Mouse (Mus musculus) gastrocnemius, postnatal 14 days (tissue): Measurements from ENCODE around the gene Exosc2. TPM values are rescaled to one million over a fixed set of nuclear protein-coding genes. Genes with fewer than 3 reads are reported as not detected.

Source experiments
- DNase-seq: peaks from one replicate; pipeline ENCODE4 v3.0.0; 2021; ENCODE audit warnings: mixed read lengths
- intact Hi-C: fragments of 180-260 bp; cut with DNase I; formaldehyde crosslinking; loops from one replicate; pipeline ENCODE4 v1.15.1; 2025; ENCODE audit warnings: low total_unique reads
- long read RNA-seq, 2 experiments: library from polyadenylated mRNA; stranded (forward); transcript quantifications; one replicate each; pipeline ENCODE4 v2.0.0; 2021
- total RNA-seq, 2 experiments: library from RNA; stranded (reverse); gene quantifications; 2 replicates each; pipeline ENCODE4 v1.2.3; 2021

Gene Exosc2
- total RNA-seq, result 1 to 10 TPM; 7.8 to 8.5 TPM
- long read RNA-seq, experiment 1, transcript Exosc2-201 (9 exons, 1,686 nt), result major isoform, 6 of 6 reads
- long read RNA-seq, experiment 1, partial matches to known transcripts, result 0 of 6 reads
- long read RNA-seq, experiment 1, other reads (novel, unspliced or antisense), result 0 of 6 reads
- long read RNA-seq, experiment 2, transcript Exosc2-201 (9 exons, 1,686 nt), result major isoform, 12 of 14 reads
- long read RNA-seq, experiment 2, partial matches to known transcripts, result 0 of 14 reads
- long read RNA-seq, experiment 2, other reads (novel, unspliced or antisense), result 1 of 14 reads

DNA sequence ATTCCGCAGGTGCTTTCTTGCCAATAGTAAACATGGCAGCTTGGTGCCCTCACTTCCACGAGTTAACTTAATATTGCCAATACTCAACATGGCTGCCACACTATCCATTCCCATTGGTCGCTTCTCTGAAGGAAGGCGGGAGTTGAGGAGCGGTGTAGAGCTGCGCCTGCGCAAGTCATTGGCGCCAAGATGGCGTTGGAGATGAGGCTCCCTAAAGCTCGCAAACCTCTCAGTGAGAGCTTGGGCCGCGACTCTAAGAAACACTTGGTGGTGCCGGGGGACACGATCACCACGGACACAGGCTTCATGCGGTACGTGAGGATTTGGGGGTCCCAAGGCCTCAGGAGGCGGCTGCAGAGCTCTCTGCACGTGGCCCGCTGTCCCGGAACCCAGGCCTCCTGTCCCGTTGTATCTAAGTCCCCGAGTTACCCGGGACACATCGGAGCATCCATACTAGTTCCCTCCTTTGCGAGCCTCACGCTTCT, at the start of gene Exosc2:
Gene Exosc2 (plus strand): TSS at position 165 of the 485 bp plus-strand sequence.
- DNase-seq, result peak; percentile 88
- intact Hi-C loops, result no loop called here

DNA sequence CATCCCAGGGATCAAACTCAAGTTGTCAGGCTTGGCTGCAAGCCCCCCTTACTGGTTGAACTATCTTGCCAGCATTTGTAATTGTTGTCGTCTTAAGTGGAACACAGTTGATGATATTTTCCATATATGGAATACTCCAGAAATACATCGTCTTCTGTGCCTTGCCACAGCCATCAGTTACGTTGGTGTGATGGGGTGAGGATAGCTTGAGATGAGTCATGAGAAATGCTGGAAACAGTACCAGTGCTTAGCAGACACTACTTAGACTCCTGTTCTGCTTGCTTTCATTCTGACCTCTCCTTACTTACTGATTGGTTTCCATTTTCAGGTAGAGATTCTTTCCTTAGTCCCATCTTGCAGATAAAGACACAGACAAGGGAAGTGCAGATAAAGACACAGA, 37.0 kb upstream of the Exosc2 start:
- no peak for DNase-seq
- intact Hi-C loops, result no loop called here

DNA sequence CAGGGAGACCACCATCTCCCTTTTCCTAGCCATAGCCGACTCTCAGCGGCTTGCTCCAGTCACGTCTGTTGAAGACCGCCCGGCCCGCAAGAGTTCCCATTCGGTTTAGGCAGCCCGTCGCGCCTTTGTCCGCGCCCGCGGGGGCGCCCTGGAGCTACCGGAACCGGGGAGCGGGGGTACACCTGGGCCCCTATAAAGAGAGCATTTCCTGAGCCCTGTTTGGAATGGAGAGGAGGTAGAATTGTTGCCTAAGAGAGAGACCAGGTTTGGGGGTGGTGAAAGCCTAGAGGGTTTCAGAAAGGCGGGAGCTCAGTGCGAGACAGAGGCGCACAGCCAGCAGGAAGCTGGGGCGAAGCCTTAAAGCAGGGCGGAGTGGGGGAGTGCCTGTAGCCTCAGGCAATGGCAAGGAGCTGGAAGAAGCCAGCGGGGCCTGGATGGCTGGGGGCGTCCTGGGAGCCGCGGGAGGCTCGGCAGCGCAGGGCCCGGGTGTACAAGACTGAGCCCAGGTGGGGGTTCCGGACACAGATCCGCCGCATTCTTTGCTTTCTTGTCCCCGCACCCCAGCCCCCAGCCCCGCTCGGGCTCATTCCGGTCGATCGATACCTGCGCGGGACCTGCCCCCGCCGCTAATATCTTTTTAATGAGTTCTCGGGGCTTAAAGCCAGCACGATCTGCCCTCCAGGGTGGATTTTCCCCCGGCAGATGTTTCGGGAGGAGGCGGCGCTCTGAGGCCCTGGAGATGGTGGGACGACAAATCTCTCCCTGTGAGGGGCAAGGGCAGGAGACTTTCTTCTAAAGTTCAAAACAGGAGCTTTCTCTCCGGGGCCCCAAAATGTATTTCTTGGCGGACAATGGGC, 35.0 kb upstream of the Exosc2 start:
- intact Hi-C loops, result no loop called here
- no peak for DNase-seq

DNA sequence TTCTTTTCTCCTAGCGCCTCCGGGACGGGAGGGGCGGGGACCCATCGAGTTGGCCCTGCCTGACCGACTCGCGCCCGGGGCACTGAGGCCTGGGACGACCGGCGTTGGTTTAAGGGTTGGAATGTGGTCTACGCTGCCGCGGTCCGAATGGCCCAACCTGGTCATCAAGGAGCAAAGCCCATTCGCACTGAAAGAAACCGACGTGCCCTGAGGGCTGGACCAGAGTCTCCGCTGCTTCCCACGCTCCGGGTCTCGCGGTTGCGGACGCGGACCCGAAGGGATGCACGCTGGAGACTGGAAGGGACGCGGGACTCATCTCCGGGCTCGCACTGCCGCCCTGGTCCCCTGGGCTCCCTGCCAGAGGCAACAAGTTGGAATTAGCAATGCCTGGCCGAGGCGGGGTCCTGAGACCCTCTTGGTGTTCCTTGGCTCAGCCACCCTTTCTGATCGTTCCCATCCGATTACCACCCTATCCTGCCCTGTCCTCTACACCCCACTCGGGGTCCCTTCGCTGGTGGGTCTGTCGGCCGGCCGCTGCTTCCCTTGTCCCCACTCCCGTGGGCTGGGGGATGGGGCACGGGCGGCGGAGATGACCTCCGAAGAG, 34.3 kb upstream of the Exosc2 start:
- no peak for DNase-seq
- intact Hi-C loops, result no loop called here

DNA sequence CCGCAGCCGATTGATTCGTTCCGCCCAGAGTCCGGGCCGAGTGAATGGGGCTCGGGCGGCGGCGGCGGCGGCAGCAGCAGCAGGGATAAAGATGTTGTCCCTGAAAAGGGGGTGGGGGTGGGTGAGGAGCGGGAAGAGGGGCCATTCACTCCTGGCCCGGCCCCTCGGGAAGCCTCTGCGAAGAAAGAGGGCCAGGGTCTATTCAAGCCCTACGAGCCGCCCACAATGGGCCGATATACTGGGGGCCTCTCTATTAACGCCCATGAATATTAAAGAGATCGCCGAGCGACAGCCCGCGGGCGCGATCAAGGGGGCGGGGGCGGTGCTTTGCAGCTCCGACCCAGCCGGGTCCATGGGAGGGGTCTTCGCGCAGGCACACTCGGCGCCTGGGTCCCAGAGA, 33.8 kb upstream of the Exosc2 start:
- no peak for DNase-seq
- intact Hi-C loops, result no loop called here

DNA sequence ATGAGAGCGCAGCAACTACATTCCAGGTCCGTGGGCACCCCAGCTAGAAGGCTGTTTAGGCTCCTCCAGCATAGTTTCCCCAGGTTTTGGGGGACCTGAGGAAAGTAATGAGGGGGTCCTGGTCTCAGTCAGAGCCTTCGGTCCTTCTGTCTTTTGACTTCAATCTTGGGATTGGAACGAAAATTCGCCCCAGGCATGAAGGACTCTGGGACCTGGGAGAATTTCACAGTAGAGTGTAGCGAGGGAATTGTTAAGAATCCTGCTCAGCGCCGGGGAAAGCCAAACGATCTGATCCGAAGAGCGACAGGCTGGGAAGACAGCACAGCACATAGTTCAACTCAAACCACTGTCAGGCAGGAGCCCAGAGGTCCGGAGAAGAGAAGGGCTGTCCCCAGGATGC, 33.2 kb upstream of the Exosc2 start:
- intact Hi-C loops, result no loop called here
- DNase-seq, result no peak

DNA sequence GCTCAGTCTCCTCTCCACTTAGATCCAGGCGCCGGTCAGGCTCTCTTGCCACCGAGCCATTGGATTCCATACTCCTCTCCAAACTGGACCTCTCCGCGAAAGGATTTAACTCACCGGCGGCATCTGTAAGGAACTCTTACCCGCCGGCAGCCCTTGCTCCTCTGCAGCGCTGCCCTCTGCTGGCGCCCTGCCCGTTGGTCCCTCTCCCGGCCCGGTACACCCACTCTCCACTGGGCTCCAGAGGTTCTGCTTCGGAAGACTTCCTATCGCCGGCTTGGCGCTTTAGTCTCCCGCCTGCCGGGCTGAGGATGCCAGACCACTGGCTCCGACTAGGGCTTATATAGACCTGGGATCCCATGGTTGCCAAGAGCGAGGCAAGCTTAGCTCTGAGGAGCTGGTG, 32.7 kb upstream of the Exosc2 start:
- DNase-seq, result no peak
- intact Hi-C loops, result no loop called here

DNA sequence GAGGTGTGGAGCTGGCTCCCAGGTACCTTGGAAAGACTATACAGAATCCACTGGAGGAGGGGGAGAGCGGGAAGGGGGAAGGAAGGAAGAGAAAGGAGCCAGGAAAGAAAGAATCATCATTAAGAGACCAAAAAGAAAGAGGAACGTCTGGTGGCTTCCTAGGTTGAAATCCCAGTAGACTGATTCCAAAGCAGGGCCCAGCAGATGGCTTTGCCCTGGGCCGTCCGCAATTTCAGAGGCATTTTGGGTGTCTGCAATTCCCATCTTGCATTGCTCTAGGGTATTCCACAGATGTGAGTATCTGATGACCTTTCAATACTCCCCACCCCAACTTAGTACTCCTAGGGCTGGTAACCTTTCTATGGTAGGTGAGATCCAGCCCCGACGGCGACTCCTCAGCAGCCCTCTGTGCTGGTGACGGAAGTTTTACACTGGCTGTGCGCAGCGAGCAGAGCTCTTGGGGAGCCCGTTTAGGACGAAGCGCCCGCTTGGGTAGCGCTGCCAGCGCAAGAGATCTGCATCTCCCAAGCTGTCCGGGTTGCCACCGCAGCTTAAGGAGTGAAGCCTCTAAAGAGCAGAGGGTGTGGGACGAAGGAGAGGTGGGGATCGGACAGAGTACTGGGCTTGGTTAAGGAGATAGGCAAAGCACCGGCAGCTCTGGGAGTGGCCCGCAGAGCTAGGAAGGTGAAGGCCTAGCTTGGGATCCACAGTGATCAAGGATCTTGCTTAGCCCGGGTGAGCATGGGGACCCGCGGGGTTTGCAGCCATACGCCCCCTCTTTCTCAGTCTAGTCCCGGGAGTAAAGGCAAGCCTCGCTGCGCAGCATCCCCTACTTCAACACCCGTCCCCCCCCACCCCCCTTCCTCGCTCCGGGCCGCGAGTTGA, 31.7 kb upstream of the Exosc2 start:
- intact Hi-C loops, result no loop called here
- no peak for DNase-seq

DNA sequence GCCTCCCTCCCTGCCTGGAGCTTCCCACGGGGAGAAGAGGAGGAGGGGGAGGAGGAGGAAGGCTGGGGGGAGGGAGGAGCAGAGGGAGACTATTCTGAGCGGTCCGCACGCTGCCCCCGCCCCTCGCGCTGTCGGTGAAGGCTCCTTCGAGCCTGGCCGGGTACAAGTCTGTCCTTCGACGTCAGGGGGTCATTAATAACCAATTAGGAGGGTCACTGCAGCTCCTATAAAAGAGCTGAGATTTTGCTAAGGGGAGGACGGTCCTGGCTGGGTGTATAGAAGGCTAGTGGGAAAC, 31.1 kb upstream of the Exosc2 start:
- no peak for DNase-seq
- intact Hi-C loops, result no loop called here

DNA sequence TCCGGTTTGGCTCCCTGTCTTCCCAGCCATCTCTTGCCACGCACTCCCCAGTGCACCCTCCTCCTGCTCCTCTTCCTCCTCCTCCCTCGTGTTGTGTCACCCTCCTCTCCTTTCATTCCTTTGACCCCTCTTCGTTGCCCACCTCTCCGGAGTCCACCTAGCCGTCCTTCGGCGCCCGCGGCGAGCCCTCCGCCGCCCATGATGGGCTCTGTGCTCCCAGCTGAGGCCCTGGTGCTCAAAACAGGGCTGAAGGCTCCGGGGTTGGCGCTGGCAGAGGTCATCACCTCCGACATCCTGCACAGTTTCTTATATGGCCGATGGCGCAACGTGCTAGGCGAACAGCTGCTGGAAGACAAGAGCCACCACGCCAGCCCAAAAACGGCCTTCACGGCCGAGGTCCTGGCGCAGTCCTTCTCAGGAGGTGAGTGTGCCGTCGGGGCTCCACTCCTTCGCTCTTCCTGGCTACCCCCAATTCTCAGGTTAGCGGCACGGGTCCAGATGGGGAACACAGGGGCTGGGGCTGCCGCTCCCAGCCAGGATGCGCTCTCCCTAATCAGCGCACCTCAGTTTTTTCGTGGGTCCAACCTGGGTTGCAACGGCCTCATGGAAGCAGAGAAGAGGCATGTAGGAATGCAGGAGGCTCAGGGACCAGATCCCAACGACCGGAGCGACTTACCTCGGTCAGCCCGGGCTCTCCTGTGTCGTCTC, 30.5 kb upstream of the Exosc2 start, which contains the start of gene Prdm12:
Gene Prdm12 (plus strand): TSS at position 137 of the 708 bp plus-strand sequence.
- intact Hi-C loops, result no loop called here

DNA sequence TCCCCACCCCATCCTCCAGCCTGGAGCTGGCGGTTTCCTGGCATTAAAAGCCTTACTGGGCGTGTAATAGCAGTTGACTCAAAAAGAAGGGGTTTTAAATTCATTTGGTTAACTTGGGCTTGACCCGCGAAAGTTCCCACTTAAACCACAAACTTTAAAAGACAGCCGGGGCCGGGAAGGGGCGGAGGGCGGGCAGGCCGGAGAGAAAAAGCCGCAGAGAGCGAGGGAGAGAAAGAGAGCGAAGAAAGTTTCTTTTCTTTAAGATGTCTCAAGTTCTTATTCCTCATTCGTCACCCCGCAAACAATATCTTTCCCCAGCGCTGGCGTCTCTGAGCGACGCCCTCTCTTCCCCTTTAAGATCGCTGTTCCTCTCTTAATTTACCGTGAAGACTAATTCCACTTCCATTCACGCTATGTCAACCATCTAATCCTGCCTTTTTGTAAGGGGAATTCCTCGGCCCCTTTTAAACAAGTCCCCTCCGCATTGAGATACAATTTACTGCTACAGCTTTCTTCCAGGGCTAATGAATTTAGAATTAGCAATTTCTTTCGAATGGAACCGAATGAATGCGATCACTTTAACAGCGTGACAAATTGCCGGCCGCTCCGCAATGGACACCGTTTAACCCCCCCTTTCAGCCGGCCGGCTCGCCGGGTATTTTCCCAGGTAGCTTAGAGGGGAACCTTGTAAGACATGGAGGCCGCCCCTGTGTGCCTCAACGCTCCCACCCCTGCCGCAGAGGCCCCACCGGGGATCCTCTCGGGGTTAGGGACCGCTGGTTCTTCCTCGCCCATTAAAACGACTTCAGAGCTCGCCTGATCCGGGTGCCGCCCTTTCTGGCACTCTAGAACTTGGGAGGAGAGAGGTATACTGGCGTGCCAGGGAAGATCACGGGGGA, 29.7 kb upstream of the Exosc2 start:
- intact Hi-C loops, result no loop called here
- DNase-seq, result no peak

More for the DNA sequence above, 30.5 kb upstream of the Exosc2 start, which contains the start of gene Prdm12:
- no peak for DNase-seq

DNA sequence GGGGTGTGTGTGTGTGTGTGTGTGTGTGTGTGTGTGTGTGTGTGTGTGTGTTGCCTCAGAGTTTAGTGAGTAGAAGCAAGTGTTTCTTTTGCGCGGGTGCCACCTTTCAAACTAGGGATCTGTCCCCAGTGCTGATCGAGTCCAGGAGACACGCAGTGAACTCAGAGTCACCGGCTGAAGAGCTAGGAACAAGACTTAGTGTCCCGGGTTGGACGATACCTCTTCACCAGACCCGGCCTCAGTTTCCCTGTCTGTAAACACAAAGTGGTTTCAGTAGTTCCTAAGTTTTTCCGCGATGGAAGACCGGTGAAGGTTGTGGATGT, 29.0 kb upstream of the Exosc2 start:
- no peak for DNase-seq
- intact Hi-C loops, result no loop called here

DNA sequence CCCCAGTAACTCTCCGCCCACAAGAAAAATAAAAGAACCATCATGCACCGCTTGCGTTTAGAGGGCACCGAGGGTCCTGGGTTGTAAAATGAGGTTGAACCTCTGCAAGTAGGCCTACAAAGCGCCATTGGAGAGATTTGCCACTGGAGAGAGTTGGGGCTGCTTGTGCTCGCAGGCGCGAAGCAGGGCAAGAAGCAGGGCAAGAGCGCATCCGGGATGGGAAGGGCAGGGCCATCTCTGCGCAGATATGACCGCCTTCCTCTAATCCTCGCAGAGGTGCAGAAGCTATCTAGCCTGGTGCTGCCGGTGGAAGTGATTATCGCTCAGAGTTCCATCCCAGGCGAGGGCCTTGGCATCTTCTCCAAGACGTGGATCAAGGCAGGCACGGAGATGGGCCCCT, 28.6 kb upstream of the Exosc2 start:
- intact Hi-C loops, result no loop called here
- no peak for DNase-seq

DNA sequence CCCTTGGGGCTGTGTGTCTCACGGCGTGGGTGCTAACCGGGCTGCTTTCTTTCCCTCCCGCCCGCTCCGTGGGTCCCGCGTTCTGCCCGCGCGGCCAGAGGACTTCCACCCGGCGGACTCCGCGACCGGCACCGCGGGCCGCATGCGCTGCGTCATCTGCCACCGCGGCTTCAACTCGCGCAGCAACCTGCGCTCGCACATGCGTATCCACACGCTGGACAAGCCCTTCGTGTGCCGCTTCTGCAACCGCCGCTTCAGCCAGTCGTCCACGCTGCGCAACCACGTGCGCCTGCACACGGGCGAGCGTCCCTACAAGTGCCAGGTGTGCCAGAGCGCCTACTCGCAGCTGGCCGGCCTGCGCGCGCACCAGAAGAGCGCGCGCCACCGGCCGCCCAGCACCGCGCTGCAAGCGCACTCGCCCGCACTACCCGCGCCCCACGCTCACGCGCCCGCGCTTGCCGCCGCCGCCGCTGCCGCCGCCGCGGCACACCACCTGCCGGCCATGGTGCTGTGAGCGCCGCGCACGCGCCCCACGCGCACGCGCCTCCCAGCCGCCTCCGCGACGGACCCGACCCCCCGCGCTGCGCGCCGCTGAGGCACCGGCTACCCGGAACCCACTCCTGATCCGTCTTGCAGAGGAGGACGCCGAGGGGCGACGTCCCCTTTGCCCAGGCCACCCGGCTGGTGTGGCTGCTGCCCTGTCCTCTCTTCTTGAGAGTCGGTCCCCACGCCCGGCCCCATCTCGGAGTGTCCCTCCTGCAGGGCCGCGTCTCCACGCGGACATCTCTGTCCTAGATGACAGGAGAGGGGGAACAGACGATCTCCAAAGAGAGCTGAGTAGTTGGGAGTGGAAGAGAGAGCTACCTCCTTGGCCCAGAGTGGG, 16.3 kb upstream of the Exosc2 start:
- intact Hi-C loops, result loop anchor here (2.0 kb wide), 1 partner anchor 167 kb away; no protein-coding TSS in a partner anchor
- DNase-seq, result no peak

DNA sequence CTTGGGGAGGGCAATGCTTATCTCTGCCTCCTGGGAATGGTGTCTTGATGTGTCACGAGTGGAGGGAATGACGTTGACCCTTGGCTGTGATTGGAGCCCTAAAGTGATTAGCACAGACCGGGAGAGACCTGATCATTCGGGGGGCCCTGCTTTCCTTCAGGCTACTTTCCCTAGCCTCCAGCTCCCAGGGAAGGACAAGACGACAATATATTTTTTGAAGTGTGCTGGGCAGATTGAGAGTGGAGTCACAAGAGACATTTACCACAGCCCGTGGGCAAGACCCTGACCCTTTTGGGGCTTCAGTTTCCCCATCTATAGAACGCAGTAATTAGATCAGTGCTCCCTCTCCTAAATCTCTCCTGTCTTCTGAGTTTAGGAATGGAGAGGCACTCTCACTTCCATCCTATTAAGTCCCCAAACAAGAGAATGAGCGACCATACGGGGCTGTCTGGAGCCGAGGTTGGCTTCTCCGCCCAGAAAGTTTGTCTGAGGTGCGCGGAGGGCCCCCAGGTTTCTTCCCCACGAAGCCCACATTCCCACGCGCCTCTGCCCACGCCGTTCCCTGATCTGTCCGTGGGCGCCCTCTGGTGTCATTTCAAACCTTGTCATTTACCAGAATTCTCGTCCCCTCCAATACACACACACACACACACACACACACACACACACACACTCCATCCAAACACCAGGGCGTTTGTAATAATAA, 15.5 kb upstream of the Exosc2 start:
- intact Hi-C loops, result loop anchor here (2.0 kb wide), 1 partner anchor 168 kb away; no protein-coding TSS in a partner anchor
- peak; percentile 50 for DNase-seq

DNA sequence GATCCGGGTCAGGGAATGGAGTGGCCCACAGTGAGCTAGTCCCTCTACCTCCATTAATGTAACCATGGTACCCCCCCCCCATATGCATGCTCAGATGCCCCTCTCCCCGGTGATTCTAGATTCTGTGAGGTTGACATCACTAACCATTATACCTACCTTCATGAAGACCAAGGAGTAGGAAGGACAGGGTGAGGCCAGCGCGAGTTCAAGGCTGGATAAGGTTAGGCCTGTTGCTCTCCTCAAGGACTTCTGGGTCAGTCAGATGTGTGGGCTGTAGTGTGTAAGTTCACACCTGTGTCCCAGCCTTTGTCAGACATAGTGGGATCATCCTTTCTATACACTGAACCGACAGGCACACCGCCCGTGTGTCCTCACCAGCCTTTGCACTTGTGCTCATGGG, 14.1 kb upstream of the Exosc2 start:
- intact Hi-C loops, result no loop called here
- DNase-seq, result no peak
